Mouse (Mus musculus) megakaryocyte progenitor cell, adult 5-6 weeks (primary cell): ENCODE data around the gene 4930469K13Rik. TPM values are rescaled to one million over a fixed set of nuclear protein-coding genes. Genes with fewer than 3 reads are reported as not detected.

ENCODE experiments used
- ATAC-seq: replicated peaks from 2 replicates; pipeline ENCODE4 v1.8.0; 2016; ENCODE audit warnings: mild to moderate bottlenecking, moderate TSS enrichment, inconsistent platforms; ENCODE audit not compliant: poor library complexity
- total RNA-seq, 2 experiments: library from RNA; stranded (forward) in 1 of 2; stranded (reverse) in 1 of 2; fragments of 157-497, 149-512 nt in 1 of 2; fragments of 200-1000 nt in 1 of 2; gene quantifications; 2 replicates each; pipeline versions ENCODE4 v1.2.3 to v1.2.4; 2015 to 2017

Gene 4930469K13Rik
- total RNA-seq, 2 experiments from 2014 or later, result not detected

DNA sequence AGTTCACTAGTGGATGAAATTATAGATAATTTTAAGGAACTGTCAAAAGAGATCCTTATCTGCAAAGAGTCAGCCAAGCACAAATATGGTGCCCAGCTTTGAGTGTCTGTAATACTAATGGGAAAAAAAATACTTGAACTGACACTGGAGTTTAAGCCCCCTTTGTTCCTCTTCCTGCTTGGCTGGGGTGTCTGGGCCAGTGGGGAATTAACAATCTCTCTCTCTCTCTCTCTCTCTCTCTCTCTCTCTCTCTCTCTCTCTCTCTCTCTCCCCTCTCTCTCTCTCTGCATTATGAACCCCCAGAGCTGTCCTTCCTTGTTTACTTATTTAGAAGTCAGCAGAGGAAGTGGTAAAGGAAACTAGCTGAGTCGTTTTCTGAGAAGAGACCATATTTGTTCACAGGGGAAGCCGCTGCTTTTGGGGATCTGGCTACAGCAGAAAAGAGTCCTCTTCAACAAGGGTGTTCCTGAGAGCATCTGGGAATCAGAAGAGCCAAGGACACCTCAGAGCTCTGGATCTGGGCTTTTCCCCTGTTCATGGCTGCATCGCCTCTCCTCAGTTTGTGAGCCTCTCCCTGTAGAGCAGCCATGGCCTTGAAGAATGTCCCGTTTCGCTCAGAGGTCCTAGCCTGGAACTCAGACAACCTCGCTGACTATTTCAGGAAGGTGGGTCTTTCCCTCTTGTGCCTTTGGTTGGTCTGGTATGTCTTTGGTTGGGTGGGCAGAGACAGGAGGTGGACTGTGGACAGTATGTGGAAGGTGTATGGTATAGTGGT is 51.4 kb downstream of the 4930469K13Rik start, which contains the start of gene Lcp2:
TSS of gene Lcp2 (plus strand) at position 154 of the 775 bp plus-strand sequence.
- peak; percentile 63 for ATAC-seq

DNA sequence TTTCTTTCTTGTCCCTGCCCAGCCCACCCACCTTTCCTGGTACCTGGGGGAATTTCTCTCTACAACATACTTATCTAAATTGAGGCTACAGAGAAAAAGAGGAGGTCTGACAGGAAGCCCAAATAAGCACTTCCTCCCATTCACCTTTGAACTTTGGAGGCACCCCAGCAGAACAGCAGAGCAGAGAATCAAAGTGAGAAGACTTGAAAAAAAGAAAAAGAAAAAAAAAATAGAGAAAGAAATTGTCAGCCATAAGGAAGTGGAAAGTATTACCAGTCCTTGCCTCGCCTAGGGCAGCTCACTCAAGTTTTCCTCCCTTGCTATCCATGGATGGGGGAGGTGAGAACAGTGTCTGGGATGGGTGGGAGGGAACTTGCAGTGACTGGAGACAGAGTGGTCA is 55.5 kb downstream of the 4930469K13Rik start:
- no peak for ATAC-seq

DNA sequence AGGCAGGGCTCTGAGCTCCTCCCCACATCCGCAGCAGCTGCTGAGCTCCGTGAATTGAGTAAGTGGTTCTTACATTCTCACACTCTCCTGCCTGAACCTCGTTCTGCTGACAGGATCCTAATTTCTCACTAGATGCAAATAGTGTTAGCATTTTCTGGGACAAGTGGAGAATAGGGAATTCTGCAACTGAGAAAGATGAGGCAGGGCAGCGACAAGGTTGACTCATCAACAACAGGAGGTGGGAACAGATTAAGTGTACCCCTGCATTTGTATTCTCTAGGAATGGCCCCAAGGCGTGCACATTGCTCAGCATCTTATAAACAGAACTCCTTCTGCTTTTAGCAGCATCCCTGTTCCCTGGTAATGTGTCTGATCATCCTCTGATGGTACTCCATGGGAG is 58.3 kb downstream of the 4930469K13Rik start:
- no peak for ATAC-seq

- ATAC-seq, result peak; percentile 45
These were observed 62.3 kb downstream of the 4930469K13Rik start for GRCm38 (mm10) chr11:34035909-34036658.

- ATAC-seq, result no peak
These were observed 63.6 kb downstream of the 4930469K13Rik start for GRCm38 (mm10) chr11:34034794-34035193.

GRCm38 (mm10) chr11:34034008-34034505 is 64.3 kb downstream of the 4930469K13Rik start:
- peak; percentile 53 for ATAC-seq

- peak; percentile 78 for ATAC-seq
These were observed 67.1 kb downstream of the 4930469K13Rik start for GRCm38 (mm10) chr11:34031015-34031805.

DNA sequence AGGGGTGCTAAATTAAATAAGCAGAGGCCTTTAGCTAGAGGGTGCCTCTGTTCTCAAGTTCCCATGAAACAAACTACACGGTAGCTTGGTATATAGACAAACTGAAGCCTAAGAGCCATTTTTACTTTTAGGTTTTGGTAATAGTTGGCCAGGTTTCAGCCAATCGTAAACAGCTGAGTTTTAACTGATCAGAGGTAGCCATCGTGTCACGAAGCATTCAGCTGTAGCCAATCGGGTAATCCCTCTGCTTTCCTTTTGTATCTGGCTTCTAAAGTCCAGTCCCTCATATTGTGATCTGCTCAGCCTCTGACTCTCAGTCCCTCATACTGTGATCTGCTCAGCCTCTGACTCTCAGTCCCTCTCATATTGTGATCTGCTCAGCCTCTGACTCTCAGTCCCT is 68.7 kb downstream of the 4930469K13Rik start:
- no peak for ATAC-seq

GRCm38 (mm10) chr11:34025091-34025490 is 73.3 kb downstream of the 4930469K13Rik start:
- peak; percentile 84 for ATAC-seq

GRCm38 (mm10) chr11:34012007-34012652 is 86.2 kb downstream of the 4930469K13Rik start:
- peak; percentile 12 for ATAC-seq

- ATAC-seq, result peak; percentile 45
These were observed 87.5 kb downstream of the 4930469K13Rik start for GRCm38 (mm10) chr11:34010859-34011172.

GRCm38 (mm10) chr11:34010133-34010858 is 88.1 kb downstream of the 4930469K13Rik start:
- ATAC-seq, result peak; percentile 57

- peak; percentile 56 for ATAC-seq
These were observed 88.9 kb downstream of the 4930469K13Rik start for GRCm38 (mm10) chr11:34009316-34010087.

DNA sequence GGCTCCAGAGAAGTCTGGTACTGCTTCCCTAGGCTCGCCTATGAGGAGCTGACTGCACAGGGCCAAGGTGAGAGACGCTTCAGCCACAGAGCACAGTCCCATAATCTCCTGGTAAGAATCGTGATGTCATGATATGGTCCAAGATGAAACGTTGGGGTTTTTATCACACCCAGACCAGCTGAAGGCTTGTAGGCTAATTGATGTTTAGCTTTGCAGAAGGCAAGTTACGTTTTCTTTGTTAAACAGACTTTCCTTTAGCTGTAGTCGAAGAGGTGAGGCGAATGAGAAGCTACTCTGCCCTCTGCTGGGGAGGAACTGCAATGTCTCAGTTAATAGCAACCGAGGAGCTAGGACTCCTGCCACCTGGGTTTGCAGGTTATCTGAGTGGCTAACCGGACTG is 89.7 kb downstream of the 4930469K13Rik start:
- ATAC-seq, result peak; percentile 60

DNA sequence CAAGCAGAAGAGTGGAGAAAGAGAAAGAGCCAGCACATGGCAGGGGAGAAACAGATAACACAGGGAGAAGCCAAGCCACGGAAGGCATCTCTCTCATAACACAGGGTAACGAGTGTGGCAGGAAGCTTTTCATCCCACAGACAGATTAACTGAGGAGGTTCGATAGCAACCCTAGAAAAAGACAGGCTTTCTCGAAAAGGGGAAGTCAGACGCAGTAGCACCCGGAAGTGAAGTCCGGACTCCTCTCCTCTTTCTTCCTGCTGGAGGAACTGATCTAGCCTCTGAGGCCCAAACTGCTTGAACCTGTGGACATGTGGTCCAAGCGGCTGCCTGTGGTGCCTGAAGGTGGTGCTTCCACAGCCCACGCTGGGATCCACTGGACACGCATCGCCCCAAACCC is 90.1 kb downstream of the 4930469K13Rik start:
- peak; percentile 51 for ATAC-seq

- ATAC-seq, result no peak
These were observed 90.7 kb downstream of the 4930469K13Rik start for GRCm38 (mm10) chr11:34007616-34008015.

DNA sequence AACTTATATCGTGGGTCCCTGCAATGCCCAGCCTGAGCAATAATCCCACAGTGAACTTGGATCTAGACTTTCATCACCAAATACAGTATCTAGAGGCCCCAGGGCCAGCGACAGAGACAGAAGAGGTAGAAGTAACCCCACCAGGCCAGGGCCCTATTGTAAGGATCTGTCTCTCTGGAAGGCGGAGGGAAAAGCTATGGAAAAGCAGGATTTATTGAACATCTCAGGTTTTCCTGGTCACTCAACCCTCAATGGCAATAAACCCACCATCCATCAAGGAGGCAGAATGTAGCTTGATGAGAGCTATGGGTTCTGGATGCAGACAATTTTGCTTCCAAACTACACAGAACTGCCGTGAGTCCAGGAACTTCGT is 95.8 kb downstream of the 4930469K13Rik start:
- no peak for ATAC-seq

DNA sequence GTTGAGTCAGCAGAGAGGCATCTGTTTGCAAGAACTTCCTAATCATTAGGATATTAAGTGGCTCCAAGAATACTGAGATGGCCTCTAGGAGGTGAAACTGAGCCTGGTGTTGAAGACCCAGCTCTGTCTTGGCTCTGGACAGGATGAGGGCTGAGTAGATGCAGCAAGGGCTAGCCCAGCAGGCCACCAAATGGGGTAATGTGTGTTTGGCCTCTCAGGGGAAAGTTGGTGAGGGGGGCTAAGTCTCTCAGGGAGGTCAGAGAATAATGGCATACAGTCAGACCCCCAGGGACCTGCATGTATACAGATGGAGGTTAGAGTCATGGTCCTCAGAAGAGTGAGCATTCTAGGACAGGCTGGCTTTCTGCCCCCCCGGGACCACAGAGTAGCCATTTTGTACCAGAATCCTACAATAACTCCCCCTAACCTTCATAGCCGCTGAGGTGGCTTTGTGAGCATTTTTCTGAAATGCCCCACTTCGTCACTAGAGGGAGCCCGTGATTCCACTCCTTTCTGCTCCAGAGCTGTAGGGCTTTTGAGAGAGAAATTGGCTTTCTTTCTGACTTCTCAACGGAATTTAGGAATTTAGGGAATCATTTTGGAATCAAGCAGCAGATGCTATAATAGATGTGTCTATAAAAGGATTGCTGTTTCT is 96.3 kb downstream of the 4930469K13Rik start:
- ATAC-seq, result peak; percentile 87

DNA sequence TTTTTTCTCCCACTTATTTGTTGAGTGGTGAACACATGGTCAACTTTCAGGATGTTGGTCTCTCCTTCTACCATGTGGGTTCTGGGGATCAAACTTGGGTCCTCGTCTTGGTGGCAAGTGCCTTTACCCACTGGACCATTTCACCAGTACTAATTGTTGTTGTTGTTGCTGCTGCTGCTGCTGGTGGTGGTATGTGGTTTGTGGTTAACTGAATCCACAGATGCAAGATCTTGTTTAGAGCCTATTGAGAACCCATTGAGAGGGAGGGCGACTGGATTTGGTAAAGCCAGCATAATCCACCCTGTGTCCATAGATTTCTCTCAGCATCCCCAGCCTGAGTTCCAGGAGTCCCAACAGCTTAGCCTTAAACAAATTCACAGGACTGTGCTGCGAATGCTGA is 97.9 kb downstream of the 4930469K13Rik start:
- ATAC-seq, result peak; percentile 47; the same call in 1 of the 2 replicates
